Mouse (Mus musculus) CD4-positive naive resting alpha-beta T cell, adult 76 days (primary cell): Measurements from ENCODE around the gene Glipr1l1. TPM values are rescaled to one million over a fixed set of nuclear protein-coding genes. Genes with fewer than 3 reads are reported as not detected.

ENCODE experiments used
- total RNA-seq: library from RNA; stranded (reverse); gene quantifications from one replicate; pipeline ENCODE4 v1.2.4, GENCODE M21; 2023

Gene Glipr1l1
- total RNA-seq, result not detected

DNA sequence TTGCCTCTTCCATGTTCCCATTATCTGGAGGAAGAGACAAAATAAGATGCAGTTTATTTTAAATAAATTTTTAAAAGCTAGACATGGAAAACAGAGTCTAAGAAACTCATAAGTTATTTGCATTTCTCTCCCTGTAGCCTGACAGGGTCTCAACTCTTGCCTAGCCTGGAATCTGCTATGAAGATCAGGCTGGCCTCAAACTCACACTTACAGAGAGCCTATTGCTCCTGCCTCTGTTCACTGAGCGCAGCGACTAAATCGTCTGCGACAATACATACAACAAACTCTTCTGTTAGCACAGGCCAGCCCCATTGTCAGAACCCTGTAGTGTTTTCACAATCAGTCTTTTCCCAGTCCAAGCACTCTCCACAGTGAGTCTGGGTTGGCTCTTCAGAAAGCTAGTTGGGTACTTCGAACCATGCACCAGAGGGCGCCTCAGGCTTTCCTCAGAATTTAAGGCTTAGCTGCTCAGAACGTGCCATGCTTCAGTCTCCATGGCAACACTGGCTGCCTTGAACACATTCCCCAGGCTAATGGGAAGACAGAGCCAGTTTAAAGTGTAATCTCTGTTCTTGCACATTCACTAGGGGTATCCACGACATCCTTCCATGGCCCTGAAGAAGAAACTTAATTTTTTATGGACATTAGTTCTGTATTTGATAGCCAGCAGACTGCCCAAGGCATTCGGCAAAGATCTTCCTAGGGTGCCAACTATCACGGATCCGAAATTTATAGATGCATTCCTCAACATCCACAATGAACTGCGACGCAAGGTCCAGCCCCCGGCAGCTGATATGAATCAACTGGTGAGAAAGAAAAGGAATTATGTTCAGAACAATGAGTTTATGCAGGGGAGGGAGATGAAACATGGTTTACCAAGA, at the start of gene Glipr1l1:
Glipr1l1 (plus strand) TSS at position 488 of the 881 bp plus-strand sequence.

GRCm38 (mm10) chr10:112083157-112083556, 23.2 kb downstream of the Glipr1l1 start, which contains the start of gene Glipr1l2:
Glipr1l2 (plus strand) TSS chr10:112083354.

Other genes with a start within 250 kb of the Glipr1l1 start
- gene Krr1, start 87.5 kb upstream of the Glipr1l1 start, total RNA-seq, result 50.1 TPM
- 54.8 TPM for gene Glipr1, start 57.6 kb upstream of the Glipr1l1 start, total RNA-seq
- gene Glipr1l2, start 23.2 kb downstream of the Glipr1l1 start, total RNA-seq, result not detected
- not detected for gene Glipr1l3, start 100.1 kb downstream of the Glipr1l1 start, total RNA-seq
- gene Caps2, start 103.4 kb downstream of the Glipr1l1 start, total RNA-seq, result not detected
- gene Kcnc2, start 210.9 kb downstream of the Glipr1l1 start, total RNA-seq, result not detected